Mouse (Mus musculus) granulocyte monocyte progenitor cell, adult 5-6 weeks (primary cell): ENCODE measurements around the gene Nudt17. TPM values are rescaled to one million over a fixed set of nuclear protein-coding genes. Genes with fewer than 3 reads are reported as not detected.
"Not testable (repeated sequence)": the region's sequence is repeated elsewhere in the genome, so short reads cannot be mapped to it uniquely, and the experiment has no call there.

Experiments
- ATAC-seq: replicated peaks from 2 replicates; pipeline ENCODE4 v1.8.0; 2016; ENCODE audit warnings: mild to moderate bottlenecking, moderate TSS enrichment, inconsistent platforms; ENCODE audit not compliant: poor library complexity, severe bottlenecking
- total RNA-seq, 2 experiments: library from RNA; stranded (forward) in 1 of 2; stranded (reverse) in 1 of 2; fragments of 200-712, 200-1000 nt in 1 of 2; fragments of >200 nt in 1 of 2; fragmentation: Nextera tagmentation in 1 of 2; gene quantifications; 2 replicates each; pipeline ENCODE4 v1.2.3; 2014 to 2017

Gene Nudt17
- total RNA-seq, 2 experiments from 2014 or later: 0.31 TPM; not detected in 1

DNA sequence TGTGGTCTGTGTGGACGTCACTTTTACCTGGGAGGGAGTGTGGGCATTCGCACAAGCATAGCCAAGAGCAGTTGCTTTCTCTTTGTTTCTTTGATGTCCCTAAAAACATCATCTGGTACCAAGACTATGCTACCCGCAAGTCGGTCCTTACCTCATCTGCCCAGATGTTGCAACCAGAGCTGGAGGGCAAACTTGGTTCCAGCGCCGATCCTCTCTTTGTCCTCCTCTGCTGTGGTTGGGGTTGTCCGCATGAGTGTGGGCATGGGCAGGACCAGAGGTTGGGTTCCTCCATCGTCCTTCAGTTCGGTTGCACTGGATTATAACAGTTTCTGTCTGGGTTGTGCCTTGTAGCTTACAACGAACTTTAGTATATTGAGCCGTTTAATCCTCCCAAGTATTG, 2.1 kb downstream of the Nudt17 start:
- ATAC-seq: no peak

DNA sequence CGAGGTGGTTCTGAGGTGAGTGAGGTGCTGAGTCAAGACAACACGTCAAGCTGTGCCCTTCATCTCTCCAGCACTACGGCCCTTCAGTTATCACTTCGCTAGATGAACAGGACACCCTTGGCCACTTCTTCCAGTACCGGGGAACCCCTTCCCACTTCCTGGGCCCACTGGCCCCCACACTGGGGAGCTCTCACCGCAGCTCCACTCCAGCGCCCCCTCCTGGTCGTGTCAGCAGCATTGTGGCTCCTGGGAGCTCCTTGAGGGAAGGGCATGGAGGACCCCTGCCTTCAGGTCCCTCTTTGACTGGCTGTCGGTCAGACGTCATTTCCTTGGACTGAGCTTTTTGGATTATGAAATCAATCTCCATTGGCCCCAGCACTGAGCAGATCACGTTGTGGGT, 3.6 kb downstream of the Nudt17 start:
- peak; percentile 38; the same call in 1 of the 2 replicates for ATAC-seq

DNA sequence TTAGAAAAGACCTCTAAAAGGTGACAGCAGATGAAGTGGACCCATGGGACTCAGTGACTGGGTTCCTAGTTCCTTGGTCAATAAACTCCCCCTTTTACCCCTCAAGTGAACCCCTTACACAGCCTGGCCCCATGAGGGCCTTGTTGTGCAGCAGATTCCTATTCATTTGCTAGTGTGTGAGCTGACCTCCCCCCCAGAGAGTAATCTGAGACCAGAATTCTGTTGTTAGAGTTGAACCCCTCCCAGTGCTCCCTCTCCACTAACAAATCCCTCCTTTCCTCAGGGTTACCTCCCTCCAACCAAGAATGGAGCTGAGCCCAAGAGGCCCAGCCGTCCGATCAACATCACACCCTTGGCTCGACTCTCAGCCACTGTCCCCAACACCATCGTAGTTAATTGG, 7.4 kb downstream of the Nudt17 start:
- no peak for ATAC-seq

DNA sequence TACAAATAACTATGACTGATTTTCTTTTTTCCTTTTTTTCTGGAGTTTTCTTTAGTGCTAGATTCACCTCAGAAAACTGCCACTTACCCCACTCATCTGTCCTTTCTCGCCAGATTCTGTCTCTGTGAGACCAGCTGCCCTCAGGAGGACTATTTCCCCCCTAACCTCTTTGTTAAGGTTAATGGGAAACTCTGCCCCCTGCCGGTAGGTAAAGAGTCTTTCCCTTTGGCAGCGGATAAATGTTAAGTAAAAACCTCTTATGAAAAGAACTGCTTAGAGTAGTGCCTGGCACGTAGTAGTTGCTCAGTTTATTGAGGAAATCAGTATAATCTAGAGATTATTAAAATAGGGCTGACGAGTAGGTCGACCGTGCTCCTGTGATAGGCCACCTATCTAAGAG, 8.0 kb downstream of the Nudt17 start:
- no peak for ATAC-seq

DNA sequence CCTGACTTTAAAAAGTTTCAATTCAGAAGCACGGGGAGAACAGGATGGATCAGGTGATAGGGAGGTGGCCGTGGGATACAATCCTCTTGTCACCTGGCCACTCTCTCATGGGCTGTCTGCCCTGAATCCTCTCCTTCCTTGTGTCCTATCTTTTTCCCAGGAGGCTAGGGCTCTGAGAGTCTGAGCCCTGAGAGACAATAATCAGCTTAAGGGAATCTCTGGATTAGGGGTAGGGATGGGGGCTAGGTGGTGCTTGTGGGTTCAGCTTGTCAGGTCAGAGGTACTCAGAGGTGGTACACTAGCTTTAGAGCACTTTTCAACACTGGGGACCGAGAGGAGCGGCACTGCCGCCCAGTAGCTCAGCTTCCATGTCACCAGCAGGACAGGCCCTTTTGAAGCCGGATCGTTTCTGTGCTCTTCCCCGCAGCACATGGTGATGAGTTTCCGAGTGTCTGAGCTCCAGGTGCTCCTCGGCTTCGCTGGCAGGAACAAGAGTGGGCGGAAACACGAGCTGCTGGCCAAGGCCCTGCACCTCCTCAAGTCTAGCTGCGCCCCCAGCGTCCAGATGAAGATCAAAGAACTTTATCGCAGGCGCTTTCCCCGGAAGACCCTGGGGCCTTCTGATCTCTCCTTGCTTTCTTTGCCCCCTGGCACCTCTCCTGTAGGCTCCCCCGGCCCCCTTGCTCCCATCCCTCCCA, 9.2 kb downstream of the Nudt17 start:
- ATAC-seq: no peak

DNA sequence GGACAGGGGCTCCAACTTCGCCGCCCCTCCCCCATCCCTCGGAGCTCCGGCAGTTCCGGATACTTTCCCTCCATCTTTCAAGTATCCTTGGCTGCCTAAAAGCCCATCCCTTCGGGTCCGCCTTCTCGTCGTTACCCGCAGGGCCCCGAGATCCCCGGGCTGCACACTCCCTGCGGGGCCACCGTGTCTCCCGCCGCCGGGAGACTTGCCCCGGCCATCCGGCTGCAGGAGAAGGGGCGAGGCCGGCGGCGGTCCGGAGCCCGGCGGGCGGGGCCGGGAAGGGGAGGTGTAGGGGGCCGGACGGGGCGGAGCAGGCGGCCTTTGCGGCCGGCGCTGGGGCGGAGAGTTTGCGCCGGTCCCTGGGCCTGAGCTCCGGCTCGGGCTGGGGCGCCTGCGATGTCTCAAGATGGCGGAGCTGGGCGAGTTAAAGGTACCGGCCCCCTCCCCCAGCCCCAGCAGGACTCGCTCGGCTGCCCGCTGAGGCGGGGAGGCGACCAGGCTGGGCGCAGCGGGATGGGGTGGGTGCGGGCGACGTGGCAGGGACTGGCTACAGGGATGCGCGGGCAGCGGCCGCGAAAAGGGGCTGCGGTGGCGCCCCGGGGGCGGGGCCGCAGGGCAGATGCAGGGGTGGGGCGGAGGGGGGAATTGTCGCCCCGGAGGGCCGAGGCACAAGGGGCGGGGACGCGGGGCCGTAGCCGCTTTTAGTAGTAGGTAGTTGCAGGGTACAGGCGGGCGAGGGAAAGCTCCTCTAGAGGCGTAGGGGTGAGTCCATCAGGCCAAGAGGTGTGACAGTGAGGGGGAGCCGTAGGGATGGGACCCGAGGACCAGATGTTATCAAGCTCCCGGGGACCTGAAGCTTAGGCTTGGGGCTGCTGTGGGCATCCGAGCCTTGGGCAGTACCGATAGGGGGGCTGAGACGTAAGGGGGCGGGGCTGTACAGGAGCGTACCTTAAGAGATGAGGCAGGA, 11.3 kb downstream of the Nudt17 start:
- ATAC-seq: peak; percentile 78

DNA sequence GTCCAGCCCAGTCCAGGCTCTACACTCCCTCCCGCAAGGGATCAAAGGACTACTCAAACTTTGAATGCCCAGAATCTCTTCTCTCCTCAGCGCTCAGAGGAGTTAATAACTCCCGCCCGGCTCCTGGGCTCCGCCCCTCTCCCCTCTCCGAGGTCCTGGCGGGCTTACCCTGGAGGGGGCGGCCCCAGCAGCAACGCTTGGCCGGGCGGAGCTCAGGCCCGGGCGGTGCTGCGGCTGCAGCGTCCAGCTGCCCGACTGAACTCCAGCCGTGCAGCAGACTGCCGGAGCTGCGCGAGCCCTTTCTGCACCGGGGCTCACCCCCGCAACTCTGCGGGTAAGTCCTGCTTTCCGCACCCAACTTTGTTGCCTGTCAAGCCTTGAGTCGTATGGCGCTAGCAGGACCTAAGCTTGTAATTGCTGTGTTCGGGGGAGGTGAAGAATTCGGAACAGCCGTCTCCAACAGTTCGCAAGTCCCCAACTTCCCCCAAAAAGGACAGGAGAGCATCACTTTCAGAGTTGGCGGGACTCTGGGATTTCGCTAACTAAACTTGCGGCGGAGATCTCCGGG, 12.1 kb downstream of the Nudt17 start, which contains the start of gene Pias3:
TSS of gene Pias3 (plus strand) at position 187 of the 568 bp plus-strand sequence.
- ATAC-seq: peak; percentile 83

DNA sequence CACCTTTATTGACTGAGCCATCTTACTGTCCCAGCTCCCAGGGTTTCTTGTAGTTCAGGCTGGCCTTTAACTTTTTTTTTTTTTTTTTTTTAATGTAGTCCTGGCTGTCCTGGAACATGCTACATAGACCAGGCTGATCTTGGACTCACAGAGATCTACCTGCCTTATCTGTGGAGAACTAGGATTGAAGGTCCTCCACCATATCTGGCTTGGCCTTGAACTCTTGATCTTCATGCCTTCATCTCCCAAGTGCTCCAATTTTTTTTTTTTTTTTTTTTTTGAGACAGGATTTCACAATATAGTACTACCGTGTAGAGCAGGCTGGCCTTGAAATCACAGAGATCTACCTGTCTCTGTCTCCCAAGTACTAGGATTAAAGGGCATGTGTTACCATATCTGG, 14.8 kb downstream of the Nudt17 start:
- ATAC-seq: no peak

DNA sequence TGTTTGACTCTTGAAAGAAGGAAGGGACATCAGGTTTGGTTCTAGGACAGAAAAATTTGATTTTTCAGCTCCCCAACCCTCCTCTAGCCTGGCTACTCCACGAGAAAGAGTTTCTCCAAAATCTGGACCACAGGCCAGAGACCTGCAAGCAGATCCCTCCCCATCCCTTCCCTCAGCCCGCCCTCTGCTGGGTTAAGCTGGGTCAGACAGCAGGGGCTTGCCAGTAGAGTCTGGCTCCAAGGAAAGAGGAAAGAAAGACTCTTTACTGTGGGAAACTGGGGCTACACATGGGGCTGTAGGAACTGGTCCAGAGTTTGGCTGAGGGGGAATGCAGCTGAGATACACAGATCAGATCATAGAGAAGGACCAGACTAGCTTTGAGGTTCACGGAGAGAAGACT, 15.9 kb downstream of the Nudt17 start:
- ATAC-seq: no peak

DNA sequence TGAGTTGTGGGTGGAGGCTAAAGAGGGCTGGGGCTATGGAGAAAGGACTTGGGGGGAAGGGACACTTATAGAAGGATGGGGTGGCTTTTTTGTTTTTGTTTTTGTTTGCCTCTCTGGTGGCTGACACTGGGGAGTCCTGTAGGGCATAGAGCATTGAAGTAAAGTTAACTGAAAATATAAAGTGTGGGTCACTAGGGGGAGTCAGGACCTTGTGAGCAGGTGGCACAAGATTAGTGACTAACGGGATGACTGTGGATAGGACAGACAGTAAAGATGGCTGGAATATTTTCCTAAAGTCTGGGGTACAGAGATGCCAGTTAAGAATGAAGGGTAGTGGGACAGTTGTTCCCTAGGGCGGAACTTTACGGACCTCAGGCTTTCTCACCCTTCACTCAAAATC, 18.1 kb downstream of the Nudt17 start:
- ATAC-seq: peak; percentile 57

DNA sequence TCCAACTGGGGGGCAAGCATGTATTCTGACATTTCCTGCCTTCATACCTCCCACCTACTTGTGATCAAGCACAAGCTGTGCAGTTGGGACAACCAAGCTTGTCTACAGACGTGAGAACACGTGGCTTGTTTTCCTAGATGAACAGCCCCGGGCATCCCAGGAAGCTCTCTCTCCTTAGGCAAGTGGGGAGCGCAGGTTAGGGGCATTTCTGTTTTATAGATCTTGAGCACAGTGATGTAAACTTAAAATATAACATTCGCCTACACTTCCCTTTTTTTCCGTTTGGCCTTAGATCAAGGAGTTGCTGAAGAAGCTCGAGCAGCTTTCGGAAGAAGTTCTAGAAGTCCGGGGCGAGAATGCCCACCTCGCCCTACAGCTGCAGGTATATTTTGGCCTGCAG, 19.5 kb downstream of the Nudt17 start:
- ATAC-seq: peak; percentile 17; the same call in 1 of the 2 replicates

DNA sequence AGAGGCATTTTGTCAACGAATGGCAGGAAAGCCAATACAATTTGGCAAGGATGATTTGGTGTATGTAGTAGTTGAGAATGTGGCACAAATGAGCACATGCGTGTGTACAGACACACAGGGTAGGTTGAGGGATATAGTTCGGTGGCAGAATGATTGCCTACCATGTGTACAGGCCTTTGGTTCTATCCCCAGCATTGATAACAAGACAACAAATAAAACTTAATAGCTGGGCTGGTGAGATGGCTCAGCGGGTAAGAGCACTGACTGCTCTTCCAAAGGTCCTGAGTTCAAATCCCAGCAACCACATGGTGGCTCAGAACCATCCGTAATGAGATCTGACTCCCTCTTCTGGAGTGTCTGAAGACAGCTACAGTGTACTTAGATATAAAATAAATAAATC, 22.3 kb downstream of the Nudt17 start:
- ATAC-seq: not testable (repeated sequence)

DNA sequence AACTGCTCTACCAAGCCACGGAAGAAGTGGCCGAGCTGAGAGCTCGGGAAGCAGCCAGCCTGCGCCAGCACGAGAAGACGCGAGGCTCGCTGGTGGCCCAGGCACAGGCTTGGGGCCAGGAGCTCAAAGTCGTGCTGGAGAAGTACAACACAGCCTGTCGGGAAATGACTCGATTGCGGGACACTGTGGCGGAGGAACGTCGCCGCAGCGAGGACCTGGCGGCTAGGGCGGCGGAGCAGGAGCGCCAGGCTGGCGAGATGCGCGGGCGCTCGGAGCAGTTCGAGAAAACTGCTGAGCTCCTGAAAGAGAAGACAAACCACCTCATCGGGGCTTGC, 23.6 kb downstream of the Nudt17 start:
- peak; percentile 11; the same call in 1 of the 2 replicates for ATAC-seq

DNA sequence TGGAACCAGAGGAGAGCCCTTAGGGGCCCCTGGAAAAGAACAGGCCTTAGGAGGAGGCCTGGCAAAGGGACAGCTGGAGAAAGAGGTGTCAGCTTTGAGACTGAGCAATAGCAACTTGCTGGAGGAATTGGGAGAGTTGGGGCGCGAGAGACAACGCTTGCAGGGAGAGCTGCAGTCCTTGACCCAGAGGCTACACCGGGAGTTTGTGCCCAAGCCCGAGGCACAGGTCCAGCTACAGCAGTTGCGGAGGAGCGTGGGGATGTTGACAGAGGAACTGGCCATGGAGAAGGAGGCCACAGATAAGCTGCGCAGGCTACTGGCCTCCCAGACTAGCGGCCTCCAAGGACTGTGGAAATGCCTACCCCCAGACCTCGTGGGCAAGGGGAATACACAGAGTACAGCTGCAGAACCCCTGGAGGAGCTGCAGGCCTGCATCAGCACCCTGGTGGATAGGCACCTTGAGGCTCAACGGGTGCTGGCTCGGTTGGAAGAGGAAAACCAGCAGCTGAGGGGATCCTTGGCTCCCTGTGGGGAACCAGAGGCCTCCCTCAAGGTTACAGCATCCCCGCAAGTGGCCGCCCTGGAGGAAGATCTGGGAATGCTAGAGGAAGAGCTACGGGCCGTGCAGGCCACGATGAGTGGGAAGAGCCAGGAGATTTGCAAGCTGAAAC, 24.1 kb downstream of the Nudt17 start:
- 0 out of 2 replicates have a peak, but pooled peaks have one; percentile 7 for ATAC-seq

DNA sequence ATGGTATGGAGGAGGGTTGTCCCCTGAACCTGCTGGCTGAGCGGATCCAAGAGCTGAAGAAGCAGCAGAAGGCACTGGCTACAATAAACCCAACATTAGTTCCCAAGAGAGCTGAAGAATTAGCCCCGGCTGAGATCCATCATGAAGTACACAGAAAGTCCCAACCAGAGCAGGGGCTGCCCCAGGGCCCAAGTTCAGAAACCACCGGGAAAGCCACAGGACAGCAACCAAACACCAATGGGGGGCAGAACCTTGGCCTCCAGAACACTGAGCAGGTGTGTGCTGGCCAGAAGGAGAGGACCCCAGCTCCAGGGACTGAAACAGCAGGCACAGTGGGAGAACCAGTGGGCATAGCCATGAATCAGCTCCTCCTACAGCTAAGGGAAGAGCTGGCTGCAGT, 24.9 kb downstream of the Nudt17 start:
- no peak for ATAC-seq

DNA sequence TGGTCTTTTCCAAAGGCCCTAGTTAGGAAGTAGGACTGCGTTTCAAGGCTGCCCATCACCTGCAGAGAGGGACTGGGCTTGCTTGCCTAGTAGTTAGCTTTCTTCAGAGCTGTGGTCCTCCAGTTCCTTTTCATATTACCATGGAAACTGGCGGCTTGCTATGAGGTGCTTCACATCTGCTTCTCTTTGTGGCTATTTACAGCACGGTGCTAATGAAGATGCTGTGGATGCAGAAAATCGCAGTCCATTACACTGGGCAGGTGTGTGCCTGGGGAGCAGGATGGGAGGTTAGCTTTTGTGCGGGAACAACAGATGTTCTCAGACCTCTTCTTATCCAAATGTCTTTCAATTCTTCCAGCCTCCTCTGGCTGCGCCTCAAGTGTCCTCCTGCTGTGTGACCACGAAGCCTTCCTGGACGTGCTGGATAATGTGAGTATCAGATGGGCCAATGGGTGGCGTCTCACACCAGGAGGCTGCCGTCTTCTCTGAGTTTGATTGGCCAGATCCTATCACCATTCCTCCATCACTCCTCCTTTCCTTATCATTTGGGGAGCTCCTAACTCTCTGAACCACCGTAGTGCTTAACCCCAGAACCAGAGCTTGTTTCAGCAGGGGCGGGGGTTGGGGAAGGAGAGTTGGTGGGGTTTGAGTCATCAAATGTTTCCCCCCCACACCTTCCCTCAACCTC, 27.9 kb downstream of the Nudt17 start:
- no peak for ATAC-seq

DNA sequence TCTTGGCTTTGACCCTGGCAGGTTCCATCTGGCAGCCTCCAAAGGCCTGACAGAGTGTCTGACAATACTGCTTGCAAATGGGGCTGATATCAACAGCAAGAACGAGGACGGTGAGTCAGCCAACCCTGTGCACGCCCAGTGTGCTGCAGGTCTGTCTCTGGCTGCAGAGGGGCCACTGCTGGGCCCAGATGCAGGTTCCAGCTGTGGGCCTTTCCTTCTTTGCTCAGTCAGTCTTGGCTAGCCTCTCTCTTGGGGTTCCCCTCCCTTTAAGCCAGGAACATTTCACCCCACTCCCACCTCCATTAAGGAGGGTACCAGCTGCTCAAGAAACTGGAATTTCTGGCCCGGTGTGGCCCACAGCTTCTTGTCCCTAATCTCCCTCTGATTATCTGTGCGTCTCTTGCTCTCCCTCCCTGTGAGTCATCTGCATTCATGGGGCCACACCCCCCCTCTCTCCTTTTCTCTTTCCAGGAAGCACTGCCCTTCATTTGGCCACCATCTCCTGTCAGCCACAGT, 29.1 kb downstream of the Nudt17 start:
- no peak for ATAC-seq

DNA sequence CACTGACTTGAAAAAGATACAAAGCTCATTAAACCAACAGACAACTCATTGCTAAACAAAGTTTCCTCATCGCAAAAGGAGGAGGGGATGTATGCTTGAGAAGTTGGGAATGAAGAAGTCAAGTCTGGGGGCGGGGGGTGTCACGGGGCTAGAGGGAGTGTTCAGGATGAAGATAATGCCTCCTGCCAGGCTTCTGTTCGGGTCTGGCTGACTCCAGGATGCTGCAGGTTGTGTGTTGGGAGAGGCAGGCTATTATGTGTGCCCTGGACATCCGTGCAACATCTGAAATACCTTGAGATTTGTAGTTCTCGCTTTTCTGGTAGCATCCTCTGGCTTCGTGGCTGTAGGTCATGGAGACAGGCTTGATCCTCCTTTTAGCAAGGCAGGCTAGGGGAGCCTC, 29.9 kb downstream of the Nudt17 start:
- ATAC-seq: no peak

DNA sequence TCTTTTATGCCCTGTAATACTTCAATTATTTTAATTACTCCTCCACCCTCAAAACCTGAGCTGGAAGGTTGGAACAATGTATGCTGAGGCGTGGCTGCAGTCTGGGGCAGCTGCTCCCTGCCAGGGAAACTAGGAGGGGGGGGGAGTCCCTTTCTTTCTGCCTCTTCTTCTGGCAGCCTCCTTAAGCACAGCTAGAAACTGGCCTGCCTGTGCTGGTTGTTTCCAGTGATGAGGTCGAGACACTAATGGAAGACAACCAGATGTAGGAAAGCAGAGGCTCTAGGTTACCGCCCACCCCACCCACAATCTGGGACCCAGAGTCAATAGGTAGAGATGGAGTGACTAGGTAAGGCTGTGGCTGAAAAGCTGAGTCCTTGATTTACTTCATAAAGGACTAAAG, 32.7 kb downstream of the Nudt17 start:
- no peak for ATAC-seq

DNA sequence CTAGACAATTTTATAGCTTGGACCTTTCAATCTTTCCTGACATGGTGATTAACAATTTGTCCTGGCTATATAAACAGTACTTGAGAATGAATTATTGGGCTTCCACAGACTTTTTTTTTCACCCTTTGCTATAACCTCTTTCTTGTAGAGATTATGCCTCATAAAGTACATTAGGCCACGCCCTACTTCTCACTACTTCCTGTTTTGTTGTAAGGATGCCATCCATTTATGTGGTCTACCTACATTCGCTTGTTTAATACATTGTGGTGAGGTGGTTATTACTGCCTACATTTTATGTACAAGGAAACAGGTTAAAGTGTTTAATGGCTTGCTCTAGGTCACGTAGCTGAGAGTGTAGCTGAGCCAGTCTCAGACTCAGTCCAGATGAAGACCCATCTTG, 33.2 kb downstream of the Nudt17 start:
- ATAC-seq: peak; percentile 52
